Mouse (Mus musculus) hindbrain, embryonic 12.5 days (tissue): Measurements from ENCODE around the gene Palmd. TPM values are rescaled to one million over a fixed set of nuclear protein-coding genes. Genes with fewer than 3 reads are reported as not detected.

ENCODE experiments used
- ATAC-seq: fragments of 200-750 bp; cut with Nextera tagmentation; 2 replicates; pipeline ENCODE4 v1.8.0; 2017; ENCODE audit warnings: moderate TSS enrichment; ENCODE audit not compliant: low FRiP score
- H3K27ac ChIP-seq: fragments of 300-500 bp; sonication (generic); 2 replicates; pipeline ENCODE4 v1.5.1; 2016; ENCODE audit warnings: mild to moderate bottlenecking
- H3K27me3 ChIP-seq: fragments of 300-500 bp; sonication (generic); 2 replicates; pipeline ENCODE4 v1.6.1; 2016; ENCODE audit warnings: mild to moderate bottlenecking
- H3K36me3 ChIP-seq: fragments of 300-500 bp; sonication (generic); 2 replicates; pipeline ENCODE4 v1.6.1; 2016; ENCODE audit warnings: mild to moderate bottlenecking
- H3K4me1 ChIP-seq: fragments of 300-500 bp; sonication (generic); 2 replicates; pipeline ENCODE4 v1.6.1; 2016
- H3K4me2 ChIP-seq: fragments of 300-500 bp; sonication (generic); replicated peaks from 2 replicates; pipeline ENCODE4 v1.6.1; 2016; ENCODE audit warnings: mild to moderate bottlenecking
- H3K4me3 ChIP-seq: fragments of 300-500 bp; sonication (generic); 2 replicates; pipeline ENCODE4 v1.5.1; 2016; ENCODE audit warnings: mild to moderate bottlenecking
- H3K9ac ChIP-seq: fragments of 300-500 bp; sonication (generic); 2 replicates; pipeline ENCODE4 v1.6.1; 2016; ENCODE audit warnings: mild to moderate bottlenecking, moderate library complexity
- H3K9me3 ChIP-seq: fragments of 300-500 bp; sonication (generic); replicated peaks from 2 replicates; pipeline ENCODE4 v1.6.1; 2016; ENCODE audit warnings: mild to moderate bottlenecking
- WGBS: fragments of 180-500 bp; shearing (Covaris S2); methylation state at CpG from one replicate; pipeline ENCODE4 v1.1.7; 2016; 5-methylcytosine and 5-hydroxymethylcytosine counted together
- polyA plus RNA-seq: library from polyadenylated mRNA; unstranded; fragments of >200 nt; fragmentation: Nextera tagmentation; extraction: Ambion mirVana; gene quantifications from 2 replicates; pipeline ENCODE4 v1.2.1, GENCODE M21; 2016

Palmd gene
- polyA plus RNA-seq, 1 experiment from 2014 or later, result 6.9 TPM

DNA sequence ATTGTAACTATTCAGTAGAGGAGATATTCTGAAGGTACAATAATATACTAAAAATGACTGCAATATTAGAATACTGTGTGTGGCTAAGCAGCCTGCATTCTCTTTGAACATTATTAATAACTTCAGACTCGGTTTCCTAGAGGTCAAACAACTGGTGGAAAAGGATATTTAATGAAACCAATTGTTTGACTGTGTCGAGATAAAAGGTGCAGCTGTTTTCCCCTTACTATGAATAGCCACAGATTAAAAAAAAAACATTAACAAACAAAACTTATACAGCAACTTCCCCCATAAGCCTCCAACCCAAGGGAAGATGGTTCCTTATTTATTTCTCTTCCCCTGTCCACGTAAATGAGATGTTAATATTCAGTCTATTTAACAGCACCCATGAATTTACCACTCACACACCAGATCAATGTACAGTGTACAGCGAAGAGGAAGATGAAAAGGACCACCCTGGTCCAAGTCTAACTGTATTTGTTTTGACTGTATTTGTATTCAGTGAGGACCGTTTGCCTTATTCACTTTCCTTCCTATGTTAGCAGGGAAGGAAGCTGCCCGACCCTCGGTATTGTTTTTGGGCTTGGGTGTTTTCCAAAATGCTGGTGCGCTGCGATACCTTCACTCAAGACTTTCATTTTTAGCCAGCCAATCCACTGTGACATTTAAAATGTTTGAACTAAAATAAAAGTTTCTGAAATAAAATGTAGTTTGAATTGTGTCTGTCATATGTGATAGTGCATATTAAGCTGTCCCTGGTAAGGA, 13.2 kb upstream of the Palmd start:
- H3K9ac ChIP-seq, result no peak overlapping the region
- 0 out of 2 replicates have a peak, but pooled peaks cover 5% of the 10 kb centered on the region for H3K4me1 ChIP-seq
- H3K27me3 ChIP-seq, result no peaks in the 10 kb centered on the region
- no peak overlapping the region for H3K27ac ChIP-seq
- H3K9me3 ChIP-seq, result 0 out of 2 replicates have a peak, but pooled peaks cover 4% of the 10 kb centered on the region
- H3K4me2 ChIP-seq, result no peak overlapping the region
- H3K4me3 ChIP-seq, result no peak overlapping the region
- no peak for ATAC-seq
- H3K36me3 ChIP-seq, result no peaks in the 10 kb centered on the region
- WGBS, result 80% methylated on average over 9 of the region's 9 CpGs

DNA sequence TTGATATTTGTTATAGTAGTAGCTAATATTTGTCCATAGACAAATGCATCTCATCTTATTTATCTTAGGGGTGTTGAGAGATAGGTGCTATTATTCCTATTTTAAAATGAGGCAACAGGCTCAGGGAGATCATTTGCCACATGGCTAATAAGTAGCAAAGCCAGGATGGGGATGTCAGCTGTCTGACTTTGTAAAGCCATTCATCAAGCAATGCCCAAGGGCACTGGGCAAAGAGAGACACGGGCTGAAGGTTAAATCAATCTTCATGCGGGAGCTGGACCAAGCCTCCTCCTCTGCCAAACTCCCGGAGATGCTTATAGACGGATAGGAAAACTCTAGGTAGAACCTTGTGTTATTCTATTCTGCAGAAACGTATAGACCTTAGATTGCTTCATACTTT, 999 bp upstream of the Palmd start:
- Histone ChIP-seq H3K4me1 (peaks cover 17% of the 10 kb centered on the region), H3K27ac (no peak overlapping the region), H3K9ac (no peak overlapping the region), H3K4me2 (no peak overlapping the region), H3K9me3 (no peaks in the 10 kb centered on the region), H3K4me3 (no peak overlapping the region), H3K27me3 (no peaks in the 10 kb centered on the region), H3K36me3 (no peaks in the 10 kb centered on the region)
- 58% methylated on average over 5 of the region's 5 CpGs for WGBS
- no peak for ATAC-seq

GRCm38 (mm10) chr3:116969003-116969402, 216 bp upstream of the Palmd start:
- Histone ChIP-seq H3K4me1 (peaks cover 17% of the 10 kb centered on the region), H3K9ac (peak overlapping the region; percentile 57; the same call in 1 of the 2 replicates), H3K9me3 (no peaks in the 10 kb centered on the region), H3K36me3 (no peaks in the 10 kb centered on the region), H3K4me2 (peak overlapping the region; percentile 62), H3K27me3 (no peaks in the 10 kb centered on the region), H3K27ac (peak overlapping the region; percentile 62), H3K4me3 (peak overlapping the region; percentile 34)
- ATAC-seq, result peak; percentile 36; the same call in 1 of the 2 replicates
- 18% methylated on average over 5 of the region's 5 CpGs for WGBS

- Histone ChIP-seq H3K36me3 (no peaks in the 10 kb centered on the region), H3K4me2 (peak within 1 kb of the TSS; percentile 62), H3K4me3 (peak within 1 kb of the TSS; percentile 34), H3K9ac (peak within 1 kb of the TSS; percentile 57), H3K27ac (peak within 1 kb of the TSS; percentile 62), H3K9me3 (no peaks in the 10 kb centered on the region), H3K4me1 (peaks cover 17% of the 10 kb centered on the region), H3K27me3 (no peaks in the 10 kb centered on the region)
- ATAC-seq, result no peak
- WGBS, result 65% methylated on average over 4 of the region's 4 CpGs
These were observed 820 bp downstream of the Palmd start, which contains the start of gene 4930455H04Rik for GRCm38 (mm10) chr3:116967967-116968366. TSS of gene 4930455H04Rik (plus strand) at chr3:116968267.

DNA sequence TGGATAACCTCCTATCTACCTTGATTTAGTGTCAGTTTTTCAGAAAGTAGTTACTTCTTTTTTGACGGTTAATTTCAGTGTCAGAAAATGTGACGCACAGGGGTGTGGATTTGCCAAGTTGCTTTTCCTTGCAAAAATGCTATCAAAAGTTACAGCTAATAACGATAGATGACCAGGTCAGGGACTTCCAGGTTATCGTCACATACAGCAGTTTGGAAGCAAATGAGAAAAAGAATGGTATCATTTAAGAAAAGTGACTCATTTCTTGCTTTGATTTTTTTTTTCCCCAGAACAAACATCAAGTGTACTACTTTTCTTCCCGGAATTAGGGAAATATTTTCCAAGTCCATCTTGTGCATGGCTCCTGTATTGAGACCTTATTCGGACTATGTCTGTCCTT, 1.4 kb downstream of the Palmd start:
- Histone ChIP-seq H3K27me3 (no peaks in the 10 kb centered on the region), H3K4me3 (no peak overlapping the region), H3K36me3 (no peaks in the 10 kb centered on the region), H3K4me2 (no peak overlapping the region), H3K9me3 (no peaks in the 10 kb centered on the region), H3K9ac (no peak overlapping the region), H3K4me1 (peaks cover 17% of the 10 kb centered on the region), H3K27ac (no peak overlapping the region)
- 87% methylated on average over 6 of the region's 6 CpGs for WGBS
- ATAC-seq, result no peak

GRCm38 (mm10) chr3:116966800-116967199, 2.0 kb downstream of the Palmd start:
- H3K4me2 ChIP-seq, result peak overlapping the region; percentile 15; the same call in 1 of the 2 replicates

DNA sequence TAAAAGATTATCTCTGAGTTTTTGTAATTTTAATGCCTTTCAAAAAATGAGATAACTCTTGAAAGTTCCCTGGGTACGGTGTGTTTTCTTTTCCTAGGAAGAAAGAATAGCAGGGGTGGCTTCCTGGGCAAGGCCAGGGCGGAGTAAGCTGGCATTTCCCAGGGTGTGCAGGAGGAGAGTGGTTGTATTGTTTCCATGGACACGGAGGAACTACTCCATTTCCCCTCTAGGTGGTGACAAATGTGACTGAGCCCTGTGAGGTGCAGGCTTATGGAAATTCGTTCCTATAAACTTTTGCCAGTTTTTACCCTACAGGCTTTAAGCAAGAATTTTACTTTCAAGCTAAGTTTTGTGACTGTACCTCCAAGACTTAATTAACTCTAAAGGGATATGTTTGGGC, 2.6 kb downstream of the Palmd start:
- Histone ChIP-seq H3K9ac (no peak overlapping the region), H3K9me3 (no peaks in the 10 kb centered on the region), H3K27ac (no peak overlapping the region), H3K4me3 (no peak overlapping the region), H3K27me3 (no peaks in the 10 kb centered on the region), H3K4me1 (peaks cover 17% of the 10 kb centered on the region), H3K36me3 (no peaks in the 10 kb centered on the region), H3K4me2 (no peak overlapping the region)
- WGBS, result 19% methylated on average over 4 of the region's 4 CpGs
- ATAC-seq, result peak; percentile 60

More at GRCm38 (mm10) chr3:116966800-116967199, 2.0 kb downstream of the Palmd start:
- H3K4me1 ChIP-seq, result peaks cover 17% of the 10 kb centered on the region
- no peak overlapping the region for H3K9ac ChIP-seq
- H3K27me3 ChIP-seq, result no peaks in the 10 kb centered on the region
- H3K36me3 ChIP-seq, result no peaks in the 10 kb centered on the region
- 59% methylated on average over 6 of the region's 6 CpGs for WGBS
- no peak for ATAC-seq
- no peak overlapping the region for H3K4me3 ChIP-seq
- no peak overlapping the region for H3K27ac ChIP-seq
- no peaks in the 10 kb centered on the region for H3K9me3 ChIP-seq

- no peak overlapping the region for H3K9ac ChIP-seq
- no peaks in the 10 kb centered on the region for H3K9me3 ChIP-seq
- H3K36me3 ChIP-seq, result no peaks in the 10 kb centered on the region
- H3K4me3 ChIP-seq, result no peak overlapping the region
- H3K4me1 ChIP-seq, result peaks cover 13% of the 10 kb centered on the region
- no peak for ATAC-seq
- 88% methylated on average over 9 of the region's 9 CpGs for WGBS
- H3K4me2 ChIP-seq, result no peak overlapping the region
- H3K27me3 ChIP-seq, result no peaks in the 10 kb centered on the region
- H3K27ac ChIP-seq, result no peak overlapping the region
These were observed 4.4 kb downstream of the Palmd start for GRCm38 (mm10) chr3:116964426-116964825.

DNA sequence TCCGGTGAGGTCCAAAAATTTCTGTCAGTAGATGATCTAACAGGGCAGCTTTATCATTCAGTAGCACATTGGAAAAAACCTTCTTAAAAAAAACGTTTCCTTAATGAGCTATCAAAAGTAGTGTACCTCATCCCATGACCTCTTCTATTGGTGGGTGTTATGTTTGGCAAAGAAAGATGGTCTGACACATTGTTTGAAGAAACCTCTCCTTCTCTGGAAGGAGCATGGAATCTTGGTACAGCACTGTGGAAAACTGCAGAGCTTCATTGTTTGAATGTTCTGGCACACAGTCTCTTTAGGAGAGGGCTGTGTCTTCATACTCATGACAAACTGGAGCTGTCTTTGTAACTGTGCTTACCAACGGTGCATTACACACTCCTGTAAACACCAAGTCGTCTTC, 5.6 kb downstream of the Palmd start:
- Histone ChIP-seq H3K9me3 (no peaks in the 10 kb centered on the region), H3K27ac (no peak overlapping the region), H3K4me1 (peaks cover 2% of the 10 kb centered on the region), H3K9ac (no peak overlapping the region), H3K36me3 (no peaks in the 10 kb centered on the region), H3K27me3 (no peaks in the 10 kb centered on the region), H3K4me3 (no peak overlapping the region), H3K4me2 (no peak overlapping the region)
- ATAC-seq, result no peak
- WGBS, result 70% methylated on average over 4 of the region's 4 CpGs

DNA sequence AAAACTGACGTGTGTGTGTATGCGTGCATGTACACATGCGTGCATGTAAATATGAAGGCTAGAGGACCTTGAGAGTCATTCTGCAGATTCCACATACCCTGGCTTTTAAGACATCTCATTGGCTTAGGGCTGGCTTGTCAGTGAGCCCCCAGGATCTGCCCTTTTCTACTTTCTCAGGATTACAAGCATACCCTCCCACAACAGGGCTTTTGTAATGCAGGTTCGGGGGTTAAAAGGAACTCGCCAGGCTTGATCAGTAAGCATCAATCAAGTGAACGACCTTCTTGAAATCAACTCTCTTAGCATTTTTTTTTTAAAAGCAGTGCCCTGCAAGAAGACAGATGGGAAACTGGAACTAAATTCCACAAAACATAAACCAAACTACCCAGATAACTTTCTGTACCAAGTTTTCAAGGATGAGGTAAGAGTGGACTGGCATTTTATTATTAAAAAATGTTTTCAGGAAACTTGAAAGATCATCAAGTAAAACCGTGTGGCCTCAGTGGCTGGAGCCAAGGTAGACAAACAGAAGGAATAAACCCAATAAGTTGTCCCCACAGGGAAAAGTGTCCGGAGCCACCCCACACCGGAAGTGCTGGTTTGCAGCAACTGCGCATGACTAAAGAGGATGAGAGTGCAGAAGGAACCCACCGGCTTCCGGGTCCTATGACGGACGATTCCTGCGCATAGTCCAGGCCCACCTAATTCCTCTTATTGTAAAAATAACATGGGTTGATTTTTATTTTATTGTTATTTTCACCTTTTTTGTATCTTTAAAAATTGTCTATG, 7.2 kb downstream of the Palmd start:
- no peaks in the 10 kb centered on the region for H3K36me3 ChIP-seq
- no peak overlapping the region for H3K4me3 ChIP-seq
- no peak overlapping the region for H3K4me2 ChIP-seq
- H3K4me1 ChIP-seq, result no peaks in the 10 kb centered on the region
- H3K9ac ChIP-seq, result no peak overlapping the region
- ATAC-seq, result no peak
- H3K27me3 ChIP-seq, result no peaks in the 10 kb centered on the region
- H3K9me3 ChIP-seq, result no peaks in the 10 kb centered on the region
- WGBS, result 66% methylated on average over 15 of the region's 15 CpGs
- H3K27ac ChIP-seq, result no peak overlapping the region

GRCm38 (mm10) chr3:116960414-116960813, 8.4 kb downstream of the Palmd start:
- Histone ChIP-seq H3K4me1 (no peaks in the 10 kb centered on the region), H3K4me3 (no peak overlapping the region), H3K9me3 (no peaks in the 10 kb centered on the region), H3K4me2 (no peak overlapping the region), H3K27ac (no peak overlapping the region), H3K9ac (no peak overlapping the region), H3K36me3 (no peaks in the 10 kb centered on the region), H3K27me3 (no peaks in the 10 kb centered on the region)
- ATAC-seq, result no peak
- WGBS, result 82% methylated on average over 2 of the region's 2 CpGs

DNA sequence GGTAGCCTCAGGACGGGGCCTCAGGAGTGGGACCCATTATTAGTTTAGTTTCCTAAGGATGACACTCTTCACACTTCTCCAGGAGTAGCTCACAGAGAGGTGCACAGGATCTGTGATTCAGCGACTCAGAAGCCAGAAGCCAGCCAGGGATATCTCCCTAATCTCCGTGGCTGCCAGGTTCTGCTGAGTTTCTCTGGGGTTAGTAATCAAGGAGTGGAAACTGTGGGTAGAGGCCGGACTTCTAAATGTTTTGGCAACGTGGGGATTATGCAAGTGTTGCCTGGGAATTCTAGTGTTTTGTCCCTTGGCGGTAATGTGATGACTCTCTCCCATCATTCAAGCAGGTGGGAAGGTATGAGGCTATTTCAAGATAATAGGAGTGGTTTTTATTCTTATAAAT, 13.7 kb downstream of the Palmd start:
- no peak for ATAC-seq
- no peaks in the 10 kb centered on the region for H3K4me1 ChIP-seq
- H3K27me3 ChIP-seq, result no peaks in the 10 kb centered on the region
- H3K9me3 ChIP-seq, result no peaks in the 10 kb centered on the region
- no peak overlapping the region for H3K4me2 ChIP-seq
- no peak overlapping the region for H3K27ac ChIP-seq
- H3K9ac ChIP-seq, result no peak overlapping the region
- no peaks in the 10 kb centered on the region for H3K36me3 ChIP-seq
- 75% methylated on average over 6 of the region's 6 CpGs for WGBS
- no peak overlapping the region for H3K4me3 ChIP-seq
